In the genomic region with DNA sequence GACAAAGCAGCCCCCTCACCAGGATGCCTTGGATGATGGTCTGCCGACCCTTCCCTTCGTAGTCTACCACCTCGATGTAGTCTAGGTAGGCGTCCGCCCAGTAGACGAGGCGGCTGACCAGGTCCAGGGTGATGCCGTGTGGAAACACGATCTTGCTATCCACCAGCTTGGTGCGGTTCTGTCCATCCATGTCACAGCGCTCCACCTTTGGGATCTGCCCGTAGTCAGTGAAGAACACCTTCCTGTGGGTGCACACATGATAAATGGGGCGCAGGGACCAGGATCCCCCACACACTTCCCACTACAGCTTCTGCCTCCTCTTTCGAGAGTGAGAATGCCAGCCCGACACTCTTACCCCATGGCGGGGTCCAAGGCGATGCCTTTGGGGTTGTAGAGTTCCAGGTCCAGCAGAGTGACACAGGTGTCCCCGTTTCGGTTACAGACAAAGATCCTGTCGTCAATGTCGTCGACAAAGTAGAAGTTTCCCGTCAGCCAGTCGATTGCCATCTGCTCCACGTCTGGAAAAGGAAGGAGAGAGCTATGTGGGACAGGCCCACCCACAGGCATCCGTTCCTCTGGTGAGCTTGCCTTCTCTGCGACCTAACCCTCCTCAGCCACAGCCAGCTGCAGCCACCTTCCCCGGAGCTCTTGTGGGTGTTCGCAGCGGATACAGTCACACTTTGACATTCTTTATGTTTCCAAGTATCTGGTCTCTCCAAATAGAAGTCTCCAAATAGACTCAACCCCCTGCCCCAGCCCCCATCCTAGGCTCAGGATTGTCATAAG, we compare ENCODE assay signal across 12 mouse cellular contexts. TPM values are rescaled to one million over a fixed set of nuclear protein-coding genes. Genes with fewer than 3 reads are reported as not detected.
A peak's percentile ranks its signal among the peaks of the same experiment; 100 is the strongest.
DNase-seq lines count a peak whose midpoint lies in the region; ATAC-seq and TF ChIP-seq lines count a peak whose summit lies in the region.
"Had no signal": no experiment of that assay in that cellular context is flagged by ENCODE, and none has a peak within 500 bp of the region (broad histone marks: within the 10 kb centered on the region; RNA-seq: fewer than 3 reads in every experiment).

No protein-coding gene starts in this region.

- peak overlapping the region; percentile 5 for H3K9ac ChIP-seq in heart, embryonic 13.5 days
- H3K9ac ChIP-seq in lung, postnatal 0 days (replicated peaks; ENCODE audit: low read depth): no peak overlapping the region
- no peak overlapping the region for H3K9ac ChIP-seq in liver, embryonic 13.5 days
- no peak overlapping the region for H3K9ac ChIP-seq in midbrain, embryonic 13.5 days (replicated peaks)
- H3K9ac ChIP-seq: midbrain, embryonic 15.5 days had no signal

- no peak overlapping the region for H3K4me3 ChIP-seq in heart, embryonic 13.5 days
- no peak overlapping the region for H3K4me3 ChIP-seq in lung, postnatal 0 days (ENCODE audit: low read depth, low read length)
- peak overlapping the region; percentile 3; the same call in 1 of the 2 replicates for H3K4me3 ChIP-seq in bone marrow macrophage, adult 2 months (ENCODE audit: insufficient read depth, low read length)
- no peak overlapping the region for H3K4me3 ChIP-seq in liver, embryonic 13.5 days (replicated peaks)
- H3K4me3 ChIP-seq in midbrain, embryonic 13.5 days (replicated peaks): no peak overlapping the region
- H3K4me3 ChIP-seq: midbrain, embryonic 15.5 days had no signal

- no peaks in the 10 kb centered on the region for H3K9me3 ChIP-seq in heart, embryonic 13.5 days
- H3K9me3 ChIP-seq in lung, postnatal 0 days (ENCODE audit: low read length): no peaks in the 10 kb centered on the region
- H3K9me3 ChIP-seq in liver, embryonic 13.5 days (replicated peaks): no peaks in the 10 kb centered on the region
- H3K9me3 ChIP-seq in midbrain, embryonic 13.5 days: no peaks in the 10 kb centered on the region
- H3K9me3 ChIP-seq: midbrain, embryonic 15.5 days had no signal

- no peak for TF ChIP-seq CTCF in lung, postnatal 0 days (IDR thresholded peaks at IDR 0.05)
- peak; percentile 11; the same call in 1 of the 2 replicates for TF ChIP-seq CTCF in bone marrow macrophage, adult 2 months (IDR thresholded peaks at IDR 0.05; ENCODE audit: low read depth, low read length)

- 76% methylated on average over 30 of the region's 30 CpGs for WGBS in heart, embryonic 13.5 days
- 68% methylated on average over 30 of the region's 30 CpGs for whole genome bisulfite sequencing in lung, postnatal 0 days
- 68% methylated on average over 30 of the region's 30 CpGs for WGBS in liver, embryonic 13.5 days (ENCODE audit: insufficient replicate concordance)
- 91% methylated on average over 30 of the region's 30 CpGs for WGBS in midbrain, embryonic 13.5 days

- H3K4me2 ChIP-seq in heart, embryonic 13.5 days: no peak overlapping the region
- no peak overlapping the region for H3K4me2 ChIP-seq in lung, postnatal 0 days (replicated peaks; ENCODE audit: low read depth, low read length)
- no peak overlapping the region for H3K4me2 ChIP-seq in liver, embryonic 13.5 days
- no peak overlapping the region for H3K4me2 ChIP-seq in midbrain, embryonic 13.5 days (replicated peaks)
- H3K4me2 ChIP-seq: midbrain, embryonic 15.5 days had no signal

- TF ChIP-seq EP300 in lung, postnatal 0 days (IDR thresholded peaks at IDR 0.05): no peak

- H3K27ac ChIP-seq in heart, embryonic 13.5 days (replicated peaks): peak overlapping the region; percentile 86
- peak overlapping the region; percentile 72 for H3K27ac ChIP-seq in lung, postnatal 0 days (ENCODE audit: low read length)
- H3K27ac ChIP-seq in bone marrow macrophage, adult 2 months (ENCODE audit: insufficient read depth, low read depth, low read length): peak overlapping the region; percentile 100
- H3K27ac ChIP-seq in liver, embryonic 13.5 days: peak overlapping the region; percentile 21
- no peak overlapping the region for H3K27ac ChIP-seq in midbrain, embryonic 13.5 days
- H3K27ac ChIP-seq: midbrain, embryonic 15.5 days had no signal

- no peak for TF ChIP-seq POLR2A in bone marrow macrophage, adult 2 months (IDR thresholded peaks at IDR 0.05; ENCODE audit: borderline replicate concordance, low read depth, low read length)

- DNase-seq in heart, postnatal 25 days (ENCODE audit: low spot score): no peak
- no peak for DNase-seq in lung, postnatal 0 days (ENCODE audit: low spot score)
- no peak for DNase-seq in lung, postnatal 36 days
- DNase-seq in liver, embryonic 13.5 days: no peak
- no peak for DNase-seq in gastrocnemius, postnatal 36 days
- DNase-seq: heart, postnatal 36 days; kidney, adult 8-10 months had no signal

- H3K27me3 ChIP-seq in heart, embryonic 13.5 days (replicated peaks): no peaks in the 10 kb centered on the region
- no peaks in the 10 kb centered on the region for H3K27me3 ChIP-seq in lung, postnatal 0 days (replicated peaks; ENCODE audit: insufficient read depth, low read length)
- H3K27me3 ChIP-seq in liver, embryonic 13.5 days: no peaks in the 10 kb centered on the region
- no peaks in the 10 kb centered on the region for H3K27me3 ChIP-seq in midbrain, embryonic 13.5 days
- H3K27me3 ChIP-seq: midbrain, embryonic 15.5 days had no signal

- peaks cover 93% of the 10 kb centered on the region for H3K4me1 ChIP-seq in heart, embryonic 13.5 days
- peaks cover 30% of the 10 kb centered on the region; the same call in 1 of the 2 replicates for H3K4me1 ChIP-seq in lung, postnatal 0 days (ENCODE audit: insufficient read depth, low read depth, low read length)
- peaks cover 81% of the 10 kb centered on the region for H3K4me1 ChIP-seq in bone marrow macrophage, adult 2 months (ENCODE audit: control insufficient read depth, insufficient read depth, low read length)
- H3K4me1 ChIP-seq in liver, embryonic 13.5 days (replicated peaks): peaks cover 57% of the 10 kb centered on the region
- H3K4me1 ChIP-seq in midbrain, embryonic 13.5 days (replicated peaks): peaks cover 10% of the 10 kb centered on the region

- ATAC-seq in heart, embryonic 13.5 days (ENCODE audit: extremely low read depth, insufficient number of reproducible peaks, low FRiP score, low TSS enrichment): no peak
- no peak for ATAC-seq in lung, postnatal 0 days
- ATAC-seq in liver, embryonic 13.5 days (ENCODE audit: low read depth): no peak
- ATAC-seq in midbrain, embryonic 13.5 days: no peak
- ATAC-seq: CD4-positive, CD25-positive, alpha-beta regulatory T cell, adult 4 months; midbrain, embryonic 15.5 days had no signal

- intact Hi-C loops in heart, postnatal 25 days (cut with DNase I): no loop called here
- intact Hi-C loops in gastrocnemius, postnatal 36 days (cut with DNase I): no loop called here

- H3K36me3 ChIP-seq in heart, embryonic 13.5 days: peaks cover 34% of the 10 kb centered on the region
- H3K36me3 ChIP-seq in lung, postnatal 0 days (ENCODE audit: insufficient read depth, low read length): peaks cover 3% of the 10 kb centered on the region; the same call in 1 of the 2 replicates
- H3K36me3 ChIP-seq in liver, embryonic 13.5 days: peaks cover 17% of the 10 kb centered on the region
- H3K36me3 ChIP-seq in midbrain, embryonic 13.5 days: peaks cover 83% of the 10 kb centered on the region

RNA-seq across cellular contexts. Expression of a gene that starts 25.8 kb away (rescaled TPM):
- 30.7 and 37.9 TPM in 2 replicates for polyA plus RNA-seq in heart, embryonic 13.5 days (2015; fragmentation: Nextera tagmentation; extraction: Ambion mirVana)
- total RNA-seq in heart, postnatal 25 days (2021): 10 to 100 TPM; 70.7 to 90.2 TPM
- 71.0 and 75.4 TPM in 2 replicates for polyA plus RNA-seq in lung, postnatal 0 days (2015; fragmentation: Nextera tagmentation; extraction: Ambion mirVana)
- 361 and 418 TPM in 2 replicates for polyA plus RNA-seq in bone marrow macrophage, adult 2 months (2012; ENCODE audit: insufficient read depth, insufficient read length, missing spikeins)
- 15.1 and 16.9 TPM in 2 replicates for polyA plus RNA-seq in liver, embryonic 13.5 days (2015; fragmentation: Nextera tagmentation; extraction: Ambion mirVana)
- 98.2 and 99.4 TPM in 2 replicates for polyA plus RNA-seq in midbrain, embryonic 13.5 days (2015; fragmentation: Nextera tagmentation; extraction: Ambion mirVana)
- 10 to 100 TPM; 48.6 to 49.1 TPM for total RNA-seq in gastrocnemius, postnatal 36 days (2021)

RNA-seq across cellular contexts. Expression of a gene that starts 47.7 kb away (rescaled TPM):
- polyA plus RNA-seq in heart, embryonic 13.5 days (2015; fragmentation: Nextera tagmentation; extraction: Ambion mirVana): 24.5 and 24.6 TPM in 2 replicates
- 10 to 100 TPM; 45.3 to 47.6 TPM for total RNA-seq in heart, postnatal 25 days (2021)
- polyA plus RNA-seq in lung, postnatal 0 days (2015; fragmentation: Nextera tagmentation; extraction: Ambion mirVana): 39.1 and 41.9 TPM in 2 replicates
- 128 and 144 TPM in 2 replicates for polyA plus RNA-seq in bone marrow macrophage, adult 2 months (2012; ENCODE audit: insufficient read depth, insufficient read length, missing spikeins)
- 12.3 and 15.5 TPM in 2 replicates for polyA plus RNA-seq in liver, embryonic 13.5 days (2015; fragmentation: Nextera tagmentation; extraction: Ambion mirVana)
- 3.8 and 4.3 TPM in 2 replicates for polyA plus RNA-seq in midbrain, embryonic 13.5 days (2015; fragmentation: Nextera tagmentation; extraction: Ambion mirVana)
- 10 to 100 TPM; 15.4 to 15.5 TPM for total RNA-seq in gastrocnemius, postnatal 36 days (2021)
